Mouse (Mus musculus): Measurements from ENCODE around the gene Ccdc116. TPM values are rescaled to one million over a fixed set of nuclear protein-coding genes. Genes with fewer than 3 reads are reported as not detected.

Ccdc116 gene
- polyA plus RNA-seq (2012; rRNA removed), result 1.5 and 2.1 TPM in 2 replicates

DNA sequence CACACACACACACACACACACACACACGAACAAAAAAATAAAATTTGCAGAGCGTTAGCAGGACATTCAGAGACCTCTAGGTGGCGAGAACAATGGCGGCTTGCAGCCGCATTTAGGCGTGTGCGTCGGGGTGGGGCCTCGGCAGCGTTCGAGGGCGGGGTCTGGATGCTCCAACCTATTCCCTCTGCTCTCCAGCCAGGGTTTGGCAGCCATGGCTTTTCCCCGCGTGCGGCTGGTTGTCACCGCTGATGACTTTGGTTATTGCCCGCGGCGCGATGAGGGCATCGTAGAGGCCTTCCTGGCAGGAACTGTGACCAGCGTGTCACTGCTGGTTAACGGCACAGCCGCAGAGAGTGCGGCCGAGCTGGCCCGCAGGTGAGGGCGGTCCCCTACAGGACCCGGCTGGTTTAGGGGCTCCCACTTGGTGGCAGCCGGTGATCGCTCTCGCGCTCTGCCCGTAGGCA, at the start of gene Ccdc116:
Gene Ccdc116, minus strand, starts transcription at position 458 of the 464 bp plus-strand sequence.
- Histone ChIP-seq H3K27ac (ENCODE audit: insufficient read depth, low read length) (no peak within 1 kb of the TSS), H3K4me1 (ENCODE audit: control insufficient read depth, insufficient read depth, insufficient read length) (peaks cover 6% of the 10 kb centered on the region), H3K36me3 (ENCODE audit: control insufficient read depth, insufficient read depth, low read length) (no peaks in the 10 kb centered on the region), H3K4me3 (ENCODE audit: extremely low read depth, insufficient read depth, insufficient read length) (peak within 1 kb of the TSS; percentile 83), H3K27me3 (ENCODE audit: control insufficient read depth, insufficient read depth, low read length) (no peaks in the 10 kb centered on the region)
- under 1% methylated on average over 34 of the region's 34 CpGs for WGBS
- TF ChIP-seq CTCF (IDR thresholded peaks at IDR 0.05; ENCODE audit: extremely low read depth, insufficient read depth, insufficient read length, insufficient replicate concordance), result no peak
- TF ChIP-seq POLR2A (IDR thresholded peaks at IDR 0.05; ENCODE audit: low read depth, low read length), result no peak
- DNase-seq (ENCODE audit: low read depth in 1 of 2, low spot score in 2 of 2), result peak; percentile 57 to 65

DNA sequence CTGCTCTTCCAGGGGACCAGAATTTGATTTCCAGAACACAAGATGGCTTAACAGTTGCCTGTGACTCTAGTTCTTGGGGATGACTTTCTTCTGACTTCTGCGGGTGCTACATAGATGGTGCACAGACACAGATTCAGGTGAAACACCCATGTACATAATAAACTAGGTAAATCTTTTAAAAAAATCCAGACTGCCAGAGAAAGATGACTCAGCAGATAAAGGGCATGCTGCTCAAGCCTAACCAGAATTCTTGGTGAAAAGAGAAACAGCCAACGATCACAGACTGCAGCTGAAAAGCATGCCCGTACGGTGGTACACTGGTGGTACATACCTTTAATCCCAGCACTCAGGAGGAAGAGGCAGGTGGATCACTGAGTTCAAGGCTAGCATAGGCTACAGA, 46.8 kb upstream of the Ccdc116 start:
- TF ChIP-seq POLR2A (IDR thresholded peaks at IDR 0.05; ENCODE audit: low read depth, low read length), result no peak
- no peak for TF ChIP-seq CTCF (IDR thresholded peaks at IDR 0.05; ENCODE audit: extremely low read depth, insufficient read depth, insufficient read length, insufficient replicate concordance)
- H3K4me3 ChIP-seq (ENCODE audit: extremely low read depth, insufficient read depth, insufficient read length), result no peak overlapping the region
- H3K27me3 ChIP-seq (ENCODE audit: control insufficient read depth, insufficient read depth, low read length), result no peaks in the 10 kb centered on the region
- H3K27ac ChIP-seq (ENCODE audit: insufficient read depth, low read length), result no peak overlapping the region
- 78% methylated on average over 4 of the region's 4 CpGs for WGBS
- H3K4me1 ChIP-seq (ENCODE audit: control insufficient read depth, insufficient read depth, insufficient read length), result peaks cover 5% of the 10 kb centered on the region; the same call in 1 of the 2 replicates
- DNase-seq (ENCODE audit: low read depth in 1 of 2, low spot score in 2 of 2), result no peak
- H3K36me3 ChIP-seq (ENCODE audit: control insufficient read depth, insufficient read depth, low read length), result peaks cover 1% of the 10 kb centered on the region

DNA sequence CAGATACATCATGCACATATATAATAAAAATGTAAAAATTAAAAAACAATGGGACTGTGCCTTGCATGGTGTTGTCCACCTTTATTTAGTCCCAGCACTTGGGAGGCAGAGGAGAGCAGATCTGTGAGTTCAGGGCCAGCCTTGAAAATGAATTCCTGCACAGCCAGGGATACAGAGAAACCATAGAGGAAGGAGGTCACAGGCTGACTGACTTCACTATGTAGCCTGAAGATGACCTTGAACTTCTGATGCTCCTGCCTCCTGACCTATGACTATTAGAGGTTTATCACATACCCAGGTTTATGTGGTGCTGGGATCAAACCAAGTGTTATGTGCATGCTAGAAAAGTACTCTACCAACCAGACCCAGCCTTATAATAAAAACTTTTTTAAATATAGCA, 38.4 kb upstream of the Ccdc116 start:
- no peak for DNase-seq (ENCODE audit: low read depth in 1 of 2, low spot score in 2 of 2)
- Histone ChIP-seq H3K4me1 (ENCODE audit: control insufficient read depth, insufficient read depth, insufficient read length) (peaks cover 4% of the 10 kb centered on the region; the same call in 1 of the 2 replicates), H3K36me3 (ENCODE audit: control insufficient read depth, insufficient read depth, low read length) (peaks cover 3% of the 10 kb centered on the region)

DNA sequence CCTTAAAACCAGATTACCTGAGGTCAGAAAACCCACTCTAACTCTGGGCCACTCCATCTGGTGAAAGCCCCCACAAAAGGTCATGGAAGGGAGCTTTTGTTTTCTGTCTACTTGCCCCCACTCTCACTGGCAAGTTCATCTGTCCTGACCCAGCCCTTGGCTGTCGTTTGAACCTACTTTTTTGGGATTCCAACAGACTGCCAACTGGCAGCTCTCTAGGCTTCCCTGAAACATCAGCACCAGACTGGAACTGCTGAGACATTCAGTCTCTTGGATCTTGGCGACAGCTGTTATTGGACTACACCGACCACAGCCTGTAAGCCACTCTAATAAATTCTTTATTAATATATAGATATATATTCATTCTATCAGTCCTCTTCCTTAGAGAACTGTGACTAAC, 36.0 kb upstream of the Ccdc116 start:
- 91% methylated on average over 3 of the region's 3 CpGs for WGBS
- peaks cover 4% of the 10 kb centered on the region; the same call in 1 of the 2 replicates for H3K4me1 ChIP-seq (ENCODE audit: control insufficient read depth, insufficient read depth, insufficient read length)
- H3K36me3 ChIP-seq (ENCODE audit: control insufficient read depth, insufficient read depth, low read length), result peaks cover 3% of the 10 kb centered on the region
- no peak for TF ChIP-seq CTCF (IDR thresholded peaks at IDR 0.05; ENCODE audit: extremely low read depth, insufficient read depth, insufficient read length, insufficient replicate concordance)
- no peak for TF ChIP-seq POLR2A (IDR thresholded peaks at IDR 0.05; ENCODE audit: low read depth, low read length)
- H3K27ac ChIP-seq (ENCODE audit: insufficient read depth, low read length), result no peak overlapping the region; the same call in 1 of the 2 replicates
- no peak overlapping the region for H3K4me3 ChIP-seq (ENCODE audit: extremely low read depth, insufficient read depth, insufficient read length)
- no peaks in the 10 kb centered on the region for H3K27me3 ChIP-seq (ENCODE audit: control insufficient read depth, insufficient read depth, low read length)
- no peak for DNase-seq (ENCODE audit: low read depth in 1 of 2, low spot score in 2 of 2)

More for the DNA sequence above, 38.4 kb upstream of the Ccdc116 start:
- Histone ChIP-seq H3K4me3 (ENCODE audit: extremely low read depth, insufficient read depth, insufficient read length) (no peak overlapping the region), H3K27ac (ENCODE audit: insufficient read depth, low read length) (no peak overlapping the region), H3K27me3 (ENCODE audit: control insufficient read depth, insufficient read depth, low read length) (no peaks in the 10 kb centered on the region)
- TF ChIP-seq CTCF (IDR thresholded peaks at IDR 0.05; ENCODE audit: extremely low read depth, insufficient read depth, insufficient read length, insufficient replicate concordance), result no peak
- no peak for TF ChIP-seq POLR2A (IDR thresholded peaks at IDR 0.05; ENCODE audit: low read depth, low read length)

DNA sequence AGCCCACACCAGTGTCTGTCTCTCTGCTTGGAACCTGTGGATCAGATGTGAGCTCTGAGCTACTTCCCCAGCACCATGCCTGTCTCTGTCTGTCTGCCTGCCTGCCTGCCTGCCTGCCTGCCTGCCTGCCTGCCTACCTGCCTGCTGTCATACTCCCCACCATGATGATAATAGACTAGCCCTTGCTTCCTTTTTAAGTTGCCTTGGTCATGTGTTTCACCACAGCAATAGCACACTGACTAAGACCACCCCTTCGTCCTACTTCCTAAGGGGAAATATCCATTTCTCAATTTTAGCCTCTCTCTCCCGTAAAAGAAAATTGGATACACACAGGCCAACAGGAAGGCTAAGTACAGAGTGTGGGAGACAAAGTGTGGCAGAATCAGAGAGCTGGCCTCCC, 35.1 kb upstream of the Ccdc116 start:
- Histone ChIP-seq H3K4me3 (ENCODE audit: extremely low read depth, insufficient read depth, insufficient read length) (no peak overlapping the region), H3K36me3 (ENCODE audit: control insufficient read depth, insufficient read depth, low read length) (peaks cover 3% of the 10 kb centered on the region), H3K27ac (ENCODE audit: insufficient read depth, low read length) (no peak overlapping the region), H3K27me3 (ENCODE audit: control insufficient read depth, insufficient read depth, low read length) (no peaks in the 10 kb centered on the region), H3K4me1 (ENCODE audit: control insufficient read depth, insufficient read depth, insufficient read length) (peaks cover 4% of the 10 kb centered on the region; the same call in 1 of the 2 replicates)
- 73% methylated on average over 2 of the region's 2 CpGs for WGBS
- no peak for DNase-seq (ENCODE audit: low read depth in 1 of 2, low spot score in 2 of 2)
- TF ChIP-seq POLR2A (IDR thresholded peaks at IDR 0.05; ENCODE audit: low read depth, low read length), result no peak
- TF ChIP-seq CTCF (IDR thresholded peaks at IDR 0.05; ENCODE audit: extremely low read depth, insufficient read depth, insufficient read length, insufficient replicate concordance), result no peak

DNA sequence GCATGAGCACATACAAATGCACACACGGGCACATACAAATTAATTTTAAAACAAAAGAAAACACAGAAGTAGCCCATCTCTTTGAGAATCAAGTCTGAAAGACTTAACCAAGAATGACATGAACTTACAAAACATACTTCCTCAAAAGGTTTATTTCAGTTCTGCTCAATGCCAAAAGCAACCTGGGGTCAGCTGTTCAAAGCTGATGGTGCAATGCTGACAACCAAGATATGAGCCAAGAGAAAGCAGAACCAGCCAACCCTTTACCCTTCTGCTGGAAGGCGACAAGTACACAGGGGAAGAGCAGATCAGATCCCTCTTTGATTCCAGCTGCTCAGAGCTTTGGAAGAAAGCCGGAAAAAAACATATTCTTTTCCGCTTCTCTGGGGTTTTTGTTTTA, 34.4 kb upstream of the Ccdc116 start:
- no peak for TF ChIP-seq CTCF (IDR thresholded peaks at IDR 0.05; ENCODE audit: extremely low read depth, insufficient read depth, insufficient read length, insufficient replicate concordance)
- TF ChIP-seq POLR2A (IDR thresholded peaks at IDR 0.05; ENCODE audit: low read depth, low read length), result no peak
- Histone ChIP-seq H3K4me1 (ENCODE audit: control insufficient read depth, insufficient read depth, insufficient read length) (peaks cover 4% of the 10 kb centered on the region; the same call in 1 of the 2 replicates), H3K27ac (ENCODE audit: insufficient read depth, low read length) (no peak overlapping the region), H3K36me3 (ENCODE audit: control insufficient read depth, insufficient read depth, low read length) (no peaks in the 10 kb centered on the region; the same call in 1 of the 2 replicates), H3K4me3 (ENCODE audit: extremely low read depth, insufficient read depth, insufficient read length) (no peak overlapping the region), H3K27me3 (ENCODE audit: control insufficient read depth, insufficient read depth, low read length) (no peaks in the 10 kb centered on the region)
- DNase-seq (ENCODE audit: low read depth in 1 of 2, low spot score in 2 of 2), result peak in 1 of 2 experiments; percentile 27
- 44% methylated on average over 4 of the region's 4 CpGs for WGBS

DNA sequence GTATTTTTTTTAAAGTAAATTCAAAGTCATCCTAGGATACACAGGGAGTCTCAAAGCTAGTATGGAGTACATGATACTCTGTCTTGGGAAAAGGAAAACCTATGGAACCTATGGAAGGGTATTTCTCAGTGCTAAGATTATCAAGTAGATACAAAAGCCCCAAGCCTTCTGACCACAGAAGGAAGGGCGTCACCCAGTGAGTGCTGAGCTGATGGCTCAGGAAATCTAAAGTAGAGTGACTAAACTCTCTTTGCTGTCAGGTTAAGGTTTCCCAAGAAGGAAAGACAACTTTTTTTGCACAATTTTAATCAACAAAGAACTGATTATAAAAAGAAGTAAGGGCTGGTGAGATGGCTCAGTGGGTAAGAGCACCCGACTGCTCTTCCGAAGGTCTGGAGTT, 32.7 kb upstream of the Ccdc116 start:
- Histone ChIP-seq H3K36me3 (ENCODE audit: control insufficient read depth, insufficient read depth, low read length) (peaks cover 3% of the 10 kb centered on the region), H3K27ac (ENCODE audit: insufficient read depth, low read length) (no peak overlapping the region), H3K4me1 (ENCODE audit: control insufficient read depth, insufficient read depth, insufficient read length) (peaks cover 4% of the 10 kb centered on the region; the same call in 1 of the 2 replicates), H3K27me3 (ENCODE audit: control insufficient read depth, insufficient read depth, low read length) (no peaks in the 10 kb centered on the region), H3K4me3 (ENCODE audit: extremely low read depth, insufficient read depth, insufficient read length) (no peak overlapping the region)
- WGBS, result 79% methylated on average over 3 of the region's 3 CpGs
- TF ChIP-seq POLR2A (IDR thresholded peaks at IDR 0.05; ENCODE audit: low read depth, low read length) (no peak), CTCF (IDR thresholded peaks at IDR 0.05; ENCODE audit: extremely low read depth, insufficient read depth, insufficient read length, insufficient replicate concordance) (no peak)
- DNase-seq (ENCODE audit: low read depth in 1 of 2, low spot score in 2 of 2), result no peak

All from spleen, adult 2 months (tissue).